Mouse (Mus musculus) right cerebral cortex, adult 2 months (tissue): Measurements from ENCODE around the gene Fdps.
"Not testable (repeated sequence)": the region's sequence is repeated elsewhere in the genome, so short reads cannot be mapped to it uniquely, and the experiment has no call there.

Source experiments
- DNase-seq, 2 experiments: peaks; one replicate each; pipeline ENCODE4 v3.0.0; 2021 to 2022; ENCODE audit warnings: low spot score in 2 of 2

Fdps gene

DNA sequence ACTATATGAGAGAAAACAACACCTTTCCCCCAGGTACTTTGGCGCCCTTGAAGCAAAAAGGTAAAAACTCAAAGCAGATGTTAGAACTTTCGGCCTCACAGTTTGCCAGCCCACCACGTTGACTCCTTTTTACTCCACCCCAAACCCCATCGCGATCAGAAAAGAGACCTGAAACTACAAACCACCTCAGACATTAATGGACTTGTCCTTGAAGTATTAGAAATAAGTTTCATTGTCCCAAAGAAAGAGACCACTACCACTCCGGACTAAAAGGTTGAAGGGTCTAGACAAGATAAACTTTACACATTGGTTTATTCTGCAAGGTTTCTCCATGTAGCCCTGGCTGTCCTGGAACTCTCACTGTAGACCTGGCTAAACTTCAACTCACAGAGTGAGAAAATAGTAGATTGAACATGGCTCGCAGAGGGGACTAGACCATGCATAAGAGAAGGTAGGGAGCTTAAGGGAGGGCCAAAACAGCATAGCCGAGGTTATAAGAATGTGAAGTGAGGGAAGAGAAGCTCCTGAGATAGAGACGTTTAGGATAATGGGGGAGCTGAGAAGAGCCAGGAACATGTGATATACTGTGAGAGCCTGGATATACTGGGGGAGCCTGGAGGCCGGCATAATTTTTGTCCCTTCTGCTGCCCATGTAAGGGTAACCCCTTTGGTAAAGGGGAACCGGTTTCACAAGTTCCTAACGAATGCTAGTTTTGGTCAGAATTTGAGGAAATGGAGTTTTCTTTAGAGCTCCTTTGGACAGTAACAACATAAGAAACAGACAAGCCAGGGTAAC is 934 bp upstream of the Fdps start:
- no peak for DNase-seq

GRCm38 (mm10) chr3:89101459-89101811 is 324 bp downstream of the Fdps start:
- peak in 1 of 2 experiments; percentile 62 for DNase-seq

- DNase-seq, result no peak
These were observed 948 bp downstream of the Fdps start, which contains the start of gene Gm43738 for GRCm38 (mm10) chr3:89100811-89101210. Gm43738 (minus strand) TSS chr3:89101099.

DNA sequence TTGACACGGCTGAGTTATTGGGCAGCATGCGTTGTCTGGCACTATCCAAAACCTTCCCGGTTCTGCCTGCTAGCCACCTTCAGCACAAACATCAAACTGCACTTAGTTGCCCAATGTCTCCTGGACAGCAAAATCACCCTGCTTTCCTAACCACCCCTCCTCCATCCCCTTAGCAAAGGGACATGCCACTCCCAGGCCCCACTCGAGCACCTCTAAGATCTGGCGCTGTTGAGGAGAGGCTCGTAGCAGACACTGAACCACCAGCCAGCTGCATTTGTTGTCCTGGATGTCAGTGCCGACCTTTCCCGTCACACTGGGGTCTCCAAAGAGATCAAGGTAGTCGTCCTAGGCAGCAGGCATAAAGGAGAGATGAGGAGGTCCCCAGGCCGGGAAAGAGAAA is 7.7 kb downstream of the Fdps start:
- DNase-seq, result no peak

DNA sequence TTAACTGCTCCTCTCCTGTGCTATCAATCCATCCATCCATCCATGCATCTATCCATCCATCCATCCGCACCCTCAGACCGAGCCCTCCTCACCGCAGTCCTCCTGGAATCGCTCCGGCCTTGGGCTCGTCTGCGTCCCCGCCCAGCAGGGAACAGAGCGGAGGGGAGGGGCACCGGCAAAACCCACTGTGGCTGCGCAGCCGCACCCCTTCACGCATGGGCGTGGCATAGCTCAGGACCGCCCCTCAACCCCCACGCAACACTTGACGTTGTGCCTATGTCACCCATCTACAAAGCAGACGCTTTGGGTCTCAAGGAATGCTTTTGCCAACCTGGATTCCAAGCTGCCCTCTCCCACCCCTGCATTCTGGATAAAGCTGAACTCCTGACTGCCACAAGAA is 8.6 kb downstream of the Fdps start, which contains the start of gene Rusc1:
Gene Rusc1, minus strand, starts transcription at position 137 of the 400 bp plus-strand sequence.
- DNase-seq, result peak; percentile 95 to 96

DNA sequence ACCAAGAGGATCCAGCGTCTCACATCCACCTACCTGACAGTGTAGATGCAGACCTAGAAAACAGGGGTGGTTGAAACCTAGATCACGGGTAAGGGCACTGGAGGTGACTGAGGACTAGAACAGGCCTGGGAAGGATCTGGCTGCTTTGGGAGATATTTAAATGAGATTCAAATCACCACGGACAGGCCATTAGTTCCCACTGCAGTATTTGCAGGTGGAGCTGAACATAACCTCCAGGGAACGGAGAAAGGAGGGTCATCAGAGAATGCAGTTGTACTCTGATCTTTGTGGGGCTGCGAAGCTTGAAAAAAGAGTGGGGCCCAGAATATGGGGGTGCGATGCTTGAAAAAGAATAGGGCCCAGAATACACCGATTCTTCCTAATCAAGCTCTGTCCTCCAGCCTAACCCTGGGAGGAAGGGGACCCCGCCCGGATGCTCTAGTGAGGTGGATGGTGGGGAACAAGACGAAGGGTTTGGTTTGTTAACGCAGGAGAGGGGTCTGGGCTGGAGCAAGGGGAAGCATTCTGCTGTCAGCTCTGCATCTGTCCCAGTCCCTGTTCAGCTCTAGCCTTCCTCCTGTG is 9.2 kb downstream of the Fdps start:
- no peak for DNase-seq

- DNase-seq, result peak in 1 of 2 experiments; percentile 34
These were observed 9.8 kb downstream of the Fdps start for GRCm38 (mm10) chr3:89091811-89092508.

DNA sequence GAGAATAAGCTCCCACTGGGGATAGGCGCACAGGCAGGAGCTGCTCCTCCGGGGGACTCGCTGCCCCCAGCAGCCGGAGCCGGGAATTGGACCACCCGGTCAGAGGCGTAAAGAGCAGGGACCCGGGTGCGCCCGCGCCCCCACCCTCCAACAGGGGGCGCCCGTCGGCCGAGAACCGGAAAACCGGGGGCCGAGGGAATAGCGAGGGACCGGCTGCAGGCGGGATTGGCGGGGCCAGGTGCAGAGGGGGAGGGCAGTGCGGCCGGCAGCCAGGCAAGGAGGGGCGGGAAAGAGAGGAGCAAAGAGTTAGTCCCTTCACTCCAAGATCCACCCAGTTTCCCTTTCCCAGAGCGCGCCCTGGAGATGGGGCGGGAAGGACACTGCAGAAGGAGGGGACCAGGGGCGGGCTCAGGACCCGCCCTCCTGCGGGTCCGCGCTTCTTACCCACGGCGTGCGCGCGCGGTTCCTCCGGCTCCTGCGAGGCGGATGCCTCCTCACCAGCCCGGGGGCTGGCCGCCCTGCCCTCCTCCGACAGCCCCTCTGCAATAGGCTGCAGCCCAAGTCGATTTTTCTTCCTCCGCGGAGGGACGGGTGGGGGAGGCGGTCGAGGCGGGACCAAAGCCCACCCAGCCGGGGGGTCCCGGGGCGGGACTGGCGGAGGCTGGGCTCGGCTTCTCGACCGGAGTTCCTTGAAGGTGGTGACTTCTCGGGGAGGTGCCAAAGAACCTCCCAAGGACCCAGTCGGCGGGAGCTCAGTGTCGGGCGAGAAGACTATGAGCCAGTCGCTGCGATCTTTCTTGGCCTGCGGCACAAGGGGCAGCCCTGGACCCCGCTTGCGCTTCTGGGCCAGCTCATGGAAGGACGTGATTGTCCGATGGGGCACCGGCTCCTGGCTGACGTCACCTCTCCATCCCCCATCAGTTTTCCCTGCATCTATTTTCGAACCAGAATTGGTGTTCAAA is 10.8 kb downstream of the Fdps start:
- peak; percentile 81 to 82 for DNase-seq

GRCm38 (mm10) chr3:89089882-89090591 is 11.7 kb downstream of the Fdps start:
- peak; percentile 90 to 92 for DNase-seq

DNA sequence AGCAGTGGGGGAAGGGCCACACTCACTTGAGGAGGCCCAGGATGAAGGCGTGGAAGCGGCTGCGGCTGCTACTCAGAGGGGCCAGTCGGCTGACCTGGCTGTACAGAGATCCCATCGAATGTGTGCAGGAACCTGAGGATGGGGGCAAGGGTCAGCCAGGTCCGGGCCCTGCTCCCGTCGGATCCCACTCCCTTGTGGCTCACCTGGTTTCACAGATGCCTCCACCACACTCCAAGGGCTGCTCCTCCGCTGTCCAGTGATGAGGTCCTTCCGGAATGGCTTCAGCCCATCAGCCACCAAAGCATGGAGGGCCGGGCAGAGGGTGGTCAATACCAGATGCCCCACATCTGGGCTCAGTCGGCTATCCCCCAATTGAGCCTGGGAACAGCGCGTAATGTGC is 12.8 kb downstream of the Fdps start:
- DNase-seq, result no peak

DNA sequence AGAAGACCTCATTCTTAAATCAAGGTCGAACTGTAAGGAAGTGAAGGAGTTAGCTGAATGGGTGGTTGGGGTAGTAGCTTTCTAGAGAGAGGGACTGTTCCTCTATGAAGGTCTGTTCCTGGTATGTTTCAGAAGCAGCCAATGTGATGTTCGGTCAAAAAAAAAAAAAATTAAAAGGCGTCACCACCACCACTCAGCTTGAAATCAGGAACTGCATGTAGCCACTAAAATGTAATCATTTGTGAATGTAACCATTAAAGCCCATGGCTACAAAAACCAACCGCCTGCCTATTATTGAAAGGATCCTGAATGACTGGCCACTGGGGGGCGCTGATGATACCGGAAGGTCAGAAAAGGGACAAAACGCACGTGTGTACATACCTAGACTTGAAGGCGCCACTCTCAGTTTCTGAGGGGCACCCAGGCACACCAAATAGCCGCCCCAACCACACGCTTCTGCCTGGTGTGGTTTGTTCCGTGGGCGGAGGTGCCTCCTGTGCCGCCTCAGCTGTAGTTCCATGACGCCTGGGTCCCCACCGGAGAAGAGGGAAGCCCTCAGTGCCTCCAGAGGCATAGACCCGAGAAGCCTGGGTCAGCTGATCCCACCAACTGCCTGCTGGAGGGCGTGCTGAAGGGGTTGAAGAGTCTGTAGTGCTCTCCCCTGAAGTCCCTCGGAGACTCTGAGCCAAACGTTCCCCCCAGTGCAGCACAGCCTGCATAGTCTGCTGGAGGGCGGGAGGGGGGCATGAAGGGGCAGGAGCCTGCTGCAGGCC is 14.2 kb downstream of the Fdps start:
- peak; percentile 82 to 83 for DNase-seq

GRCm38 (mm10) chr3:89084654-89085190 is 17.0 kb downstream of the Fdps start:
- DNase-seq, result no peak

DNA sequence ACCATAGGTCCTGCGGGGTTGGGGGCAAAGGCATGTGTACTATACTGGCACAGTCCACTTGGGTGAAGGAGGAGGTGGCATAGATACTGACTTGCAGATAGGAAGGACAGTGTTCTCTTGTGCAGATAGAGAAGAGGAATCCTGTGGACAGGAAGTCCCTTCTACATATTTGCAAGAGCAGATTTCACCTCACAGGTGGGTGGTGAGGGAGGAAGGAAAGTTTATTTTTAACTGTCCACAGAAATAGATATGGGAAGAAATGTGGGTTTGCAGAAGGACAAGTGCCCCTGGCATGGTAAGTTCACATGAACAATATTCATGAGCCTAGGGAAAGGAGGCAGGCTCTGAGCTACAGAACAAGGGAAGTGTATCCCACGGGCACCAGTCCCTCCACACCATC is 17.6 kb downstream of the Fdps start:
- DNase-seq, result no peak

GRCm38 (mm10) chr3:89082287-89082686 is 19.5 kb downstream of the Fdps start:
- DNase-seq, result not testable (repeated sequence)

DNA sequence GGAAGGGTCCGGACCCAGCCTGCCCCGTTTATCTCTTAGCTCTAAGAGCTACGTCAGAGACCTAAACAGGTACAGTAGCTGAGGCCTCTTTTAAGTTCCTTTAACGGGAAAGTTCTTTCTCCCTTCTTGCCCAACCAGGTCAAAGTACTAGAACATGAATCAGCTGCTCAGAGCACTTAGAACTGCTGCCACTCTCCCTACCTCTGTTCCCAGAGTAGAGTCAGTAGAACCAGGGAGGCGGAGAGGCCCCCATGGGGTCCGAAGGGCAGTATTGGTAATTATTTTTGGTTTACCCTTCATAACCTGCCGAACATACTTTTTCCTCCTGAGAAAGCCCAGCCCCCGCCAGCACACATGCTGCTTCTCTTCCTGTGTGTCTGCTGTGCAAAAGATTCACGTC is 24.4 kb downstream of the Fdps start:
- no peak for DNase-seq

- no peak for DNase-seq
These were observed 34.5 kb downstream of the Fdps start for GRCm38 (mm10) chr3:89067265-89067664.

- DNase-seq, result no peak
These were observed 40.1 kb downstream of the Fdps start for GRCm38 (mm10) chr3:89061696-89062095.

- DNase-seq, result peak; percentile 29 to 40
These were observed 43.0 kb downstream of the Fdps start for GRCm38 (mm10) chr3:89058783-89059182.

DNA sequence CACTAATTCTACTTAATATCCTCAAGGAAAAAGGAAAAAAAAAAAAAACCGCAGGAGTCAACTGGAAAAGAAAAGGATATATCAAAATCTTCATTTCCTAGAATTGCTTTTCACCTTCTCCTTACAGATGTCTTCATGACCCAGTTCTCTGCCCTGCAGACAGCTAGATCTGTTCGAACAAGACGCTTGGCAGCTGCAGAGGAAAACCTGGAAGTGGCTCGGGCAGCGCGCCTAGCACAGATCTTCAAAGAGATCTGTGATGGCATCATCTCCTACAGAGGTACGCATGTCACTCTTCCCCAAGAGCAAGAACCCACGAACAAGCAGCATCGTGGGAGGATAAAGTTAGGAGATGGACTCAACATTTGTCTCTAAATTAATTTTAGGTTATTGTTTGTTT is 43.4 kb downstream of the Fdps start:
- no peak for DNase-seq
